In genomic region chr6:142893716-142894115, GRCm38 (mm10) we compare ENCODE assay signal across 24 mouse cellular contexts.
DNase-seq lines count a peak whose midpoint lies in the region; ATAC-seq and TF ChIP-seq lines count a peak whose summit lies in the region.
"Had no signal": no experiment of that assay in that cellular context is flagged by ENCODE, and none has a peak within 500 bp of the region (broad histone marks: within the 10 kb centered on the region; RNA-seq: fewer than 3 reads in every experiment).

No protein-coding gene starts in this region.

- TF ChIP-seq CTCF in kidney, adult 2 months (conservative IDR thresholded peaks at IDR 0.05; ENCODE audit: insufficient read depth, insufficient read length, low read depth, low read length) = no peak

- H3K4me3 ChIP-seq in kidney, adult 2 months (ENCODE audit: insufficient read depth, low read depth, low read length) = no peak overlapping the region
- no peak overlapping the region for H3K4me3 ChIP-seq in kidney, embryonic 14.5 days (ENCODE audit: low read length)
- H3K4me3 ChIP-seq: embryonic facial prominence, embryonic 10.5 days; embryonic facial prominence, embryonic 12.5 days; forebrain, embryonic 13.5 days; forebrain, embryonic 15.5 days had no signal

- WGBS in kidney, adult 2 months = 75% methylated on average over 4 of the region's 4 CpGs
- 76% methylated on average over 4 of the region's 4 CpGs for WGBS in kidney, embryonic 14.5 days

- TF ChIP-seq POLR2A in kidney, adult 2 months (IDR thresholded peaks at IDR 0.05; ENCODE audit: low read depth, low read length) = no peak

- peak; percentile 41 for DNase-seq in heart, adult 11 months
- no peak for DNase-seq in heart, adult 8-10 months (ENCODE audit: low spot score)
- peak; percentile 57 for DNase-seq in kidney, adult 2 months
- no peak for DNase-seq in kidney, postnatal 10 days
- DNase-seq in kidney, postnatal 25 days = peak; percentile 17 to 54
- DNase-seq: adrenal gland, adult 8-10 months; adrenal gland, postnatal 14 days; adrenal gland, postnatal 36 days; B cell, adult 2 months; cerebellum, adult 11-12 months; cerebellum, adult 2 months; cerebellum, adult 9-10 months; cerebellum, postnatal 10 days; cerebellum, postnatal 25 days had no signal

- H3K4me2 ChIP-seq in kidney, embryonic 14.5 days (replicated peaks; ENCODE audit: low read depth, low read length) = no peak overlapping the region
- H3K4me2 ChIP-seq: embryonic facial prominence, embryonic 12.5 days; forebrain, embryonic 13.5 days; forebrain, embryonic 15.5 days had no signal

- H3K9ac ChIP-seq in kidney, embryonic 14.5 days (ENCODE audit: low read depth, low read length) = no peak overlapping the region
- H3K9ac ChIP-seq: embryonic facial prominence, embryonic 12.5 days; forebrain, embryonic 13.5 days; forebrain, embryonic 15.5 days had no signal

- no peaks in the 10 kb centered on the region for H3K36me3 ChIP-seq in kidney, adult 2 months (ENCODE audit: control insufficient read depth, insufficient read depth, low read length)
- no peaks in the 10 kb centered on the region for H3K36me3 ChIP-seq in kidney, embryonic 14.5 days (ENCODE audit: control insufficient read depth, insufficient read depth, low read length)
- H3K36me3 ChIP-seq: embryonic facial prominence, embryonic 10.5 days; embryonic facial prominence, embryonic 12.5 days; forebrain, embryonic 15.5 days; G1E had no signal

- H3K4me1 ChIP-seq in kidney, adult 2 months (ENCODE audit: control insufficient read depth, insufficient read depth, low read length) = no peaks in the 10 kb centered on the region; the same call in 1 of the 2 replicates
- H3K4me1 ChIP-seq in kidney, embryonic 14.5 days (ENCODE audit: control insufficient read depth, insufficient read depth, low read length) = no peaks in the 10 kb centered on the region
- H3K4me1 ChIP-seq: embryonic facial prominence, embryonic 10.5 days; embryonic facial prominence, embryonic 12.5 days; forebrain, embryonic 13.5 days; forebrain, embryonic 15.5 days had no signal

- no peaks in the 10 kb centered on the region for H3K9me3 ChIP-seq in kidney, embryonic 14.5 days (ENCODE audit: control insufficient read depth, low read length)
- H3K9me3 ChIP-seq: embryonic facial prominence, embryonic 10.5 days; embryonic facial prominence, embryonic 12.5 days; forebrain, embryonic 13.5 days; forebrain, embryonic 15.5 days; G1E had no signal

- no peak for ATAC-seq in kidney, embryonic 14.5 days (ENCODE audit: low FRiP score, low TSS enrichment)
- ATAC-seq: activated CD4-positive, CD25-positive, alpha-beta regulatory T cell, adult 4 months; CD4-positive, CD25-positive, alpha-beta regulatory T cell, adult 4 months; forebrain, embryonic 13.5 days; forebrain, embryonic 15.5 days; Patski had no signal

- no peaks in the 10 kb centered on the region for H3K27me3 ChIP-seq in kidney, adult 2 months (replicated peaks; ENCODE audit: control insufficient read depth, insufficient read depth, low read length)
- H3K27me3 ChIP-seq in kidney, embryonic 14.5 days (ENCODE audit: control insufficient read depth, insufficient read depth, low read length) = no peaks in the 10 kb centered on the region
- H3K27me3 ChIP-seq: CH12.LX; embryonic facial prominence, embryonic 12.5 days; forebrain, embryonic 13.5 days; forebrain, embryonic 15.5 days; Patski had no signal

- no peak overlapping the region for H3K27ac ChIP-seq in kidney, adult 2 months (ENCODE audit: insufficient read depth, low read depth, low read length)
- no peak overlapping the region for H3K27ac ChIP-seq in kidney, embryonic 14.5 days (ENCODE audit: low read depth, low read length)
- H3K27ac ChIP-seq: embryonic facial prominence, embryonic 10.5 days; embryonic facial prominence, embryonic 12.5 days; forebrain, embryonic 13.5 days; forebrain, embryonic 15.5 days had no signal

Comparison
In these comparisons a context has a peak if more than half of its experiments do, and no peak if none do; other contexts are left out.
1. DNase-seq: peak in heart, adult 11 months (single experiment), kidney, adult 2 months (single experiment) and kidney, postnatal 25 days (2 of 2); none in heart, adult 8-10 months (single experiment) and kidney, postnatal 10 days (single experiment).